Mouse (Mus musculus) right cerebral cortex, adult 18-20 months (tissue): ENCODE data around the gene Tnr.

Source experiments
- DNase-seq: peaks from one replicate; pipeline ENCODE4 v3.0.0; 2022; ENCODE audit warnings: mixed read lengths

Gene Tnr

DNA sequence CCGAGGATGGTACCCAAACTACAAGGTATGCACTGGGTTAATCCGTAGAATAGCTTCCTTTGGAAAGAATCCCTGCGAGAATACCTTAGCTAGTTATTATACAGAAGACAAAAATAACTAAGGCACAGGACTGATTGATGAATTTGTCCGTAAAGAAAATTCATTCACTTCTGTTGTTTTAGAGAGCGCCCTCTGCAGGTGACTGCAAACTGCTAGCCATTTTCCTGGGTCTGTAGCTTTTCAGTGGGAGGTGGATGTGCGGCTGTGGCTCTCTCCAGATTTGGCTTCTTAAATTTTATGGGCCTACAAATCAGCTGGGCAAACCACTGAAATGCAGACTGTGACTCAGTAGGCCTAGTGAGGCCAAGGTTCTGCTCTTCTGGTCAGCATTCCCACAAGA is 42.5 kb downstream of the Tnr start:
- no peak for DNase-seq

GRCm38 (mm10) chr1:159567171-159567570 is 43.6 kb downstream of the Tnr start:
- no peak for DNase-seq

GRCm38 (mm10) chr1:159570270-159570669 is 46.7 kb downstream of the Tnr start:
- no peak for DNase-seq

DNA sequence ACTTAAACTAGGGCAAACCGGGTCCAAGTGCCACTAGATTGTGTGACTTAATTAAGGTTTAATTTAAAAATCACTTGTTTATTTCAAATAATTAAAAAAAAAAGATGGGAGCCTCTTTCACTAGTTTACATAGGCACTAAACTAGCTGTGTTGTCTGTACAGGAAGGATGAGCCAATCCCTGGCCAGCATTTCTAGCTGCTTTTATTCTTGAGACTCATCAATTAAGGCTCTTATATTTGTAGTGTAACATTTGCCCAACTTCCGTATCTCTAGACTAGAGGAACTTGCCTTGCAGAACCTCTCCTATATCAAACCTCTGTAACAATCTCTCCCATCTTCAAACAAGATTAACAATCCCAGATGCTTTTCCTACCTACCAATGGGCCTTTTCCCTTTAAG is 47.3 kb downstream of the Tnr start:
- no peak for DNase-seq

DNA sequence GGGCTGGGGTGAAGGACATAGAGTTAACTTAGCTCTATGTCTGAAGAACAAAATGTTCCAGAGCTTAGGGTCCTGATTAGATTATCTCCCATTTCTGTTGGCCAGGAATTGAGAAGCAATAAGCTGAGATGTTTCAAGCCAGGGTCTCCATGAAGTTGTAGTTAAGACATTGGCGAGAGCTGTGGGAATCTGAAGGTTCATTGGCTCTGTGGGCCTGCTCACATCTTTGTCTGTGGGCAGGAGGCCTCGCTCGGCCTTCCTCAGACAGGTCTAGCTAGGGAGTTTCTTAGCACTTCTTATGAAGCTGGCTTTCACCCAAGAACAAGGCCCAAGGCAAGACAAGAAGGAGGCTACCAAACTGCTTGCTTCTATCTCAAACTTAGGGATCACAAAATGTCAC is 48.4 kb downstream of the Tnr start:
- DNase-seq = no peak

- DNase-seq = no peak
These were observed 49.5 kb downstream of the Tnr start for GRCm38 (mm10) chr1:159573116-159573515.

DNA sequence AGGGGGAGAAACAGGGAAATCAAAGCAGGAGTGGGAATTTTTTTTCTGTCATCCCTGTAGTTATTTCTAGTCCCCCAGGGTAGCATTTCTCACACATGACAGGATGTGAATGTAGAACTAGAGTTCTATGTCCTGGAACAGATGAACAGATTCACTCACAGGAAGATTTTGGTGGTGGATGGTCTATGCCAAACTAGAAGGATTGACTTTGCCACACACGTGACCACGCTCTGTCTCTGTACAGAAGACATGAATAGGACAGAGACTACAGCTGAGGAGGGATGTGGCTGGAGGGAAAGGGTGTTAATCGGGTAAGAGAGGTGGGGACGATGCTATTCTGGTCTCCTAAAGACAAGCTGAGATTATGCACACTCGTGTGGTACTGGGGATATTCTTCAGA is 51.1 kb downstream of the Tnr start:
- no peak for DNase-seq

DNA sequence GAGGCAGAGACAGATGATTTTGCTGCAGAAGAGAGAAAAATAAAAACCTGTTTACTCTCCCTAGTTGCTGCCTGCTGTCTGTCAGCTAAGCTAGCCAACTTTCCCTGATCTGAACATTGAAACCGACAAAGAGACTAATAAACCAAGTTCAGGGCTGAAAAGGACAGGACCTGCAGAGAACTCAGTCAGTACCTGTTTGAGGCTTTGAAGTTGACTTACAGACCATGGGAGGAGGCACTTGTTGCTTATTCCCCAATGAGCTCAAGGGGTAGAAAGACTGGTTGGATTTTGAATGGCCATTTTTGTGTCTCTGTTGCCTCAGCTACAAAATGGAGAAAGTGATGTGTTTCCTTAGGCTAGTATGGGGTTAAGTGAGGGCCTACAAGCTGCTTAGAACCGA is 52.7 kb downstream of the Tnr start:
- DNase-seq = no peak

DNA sequence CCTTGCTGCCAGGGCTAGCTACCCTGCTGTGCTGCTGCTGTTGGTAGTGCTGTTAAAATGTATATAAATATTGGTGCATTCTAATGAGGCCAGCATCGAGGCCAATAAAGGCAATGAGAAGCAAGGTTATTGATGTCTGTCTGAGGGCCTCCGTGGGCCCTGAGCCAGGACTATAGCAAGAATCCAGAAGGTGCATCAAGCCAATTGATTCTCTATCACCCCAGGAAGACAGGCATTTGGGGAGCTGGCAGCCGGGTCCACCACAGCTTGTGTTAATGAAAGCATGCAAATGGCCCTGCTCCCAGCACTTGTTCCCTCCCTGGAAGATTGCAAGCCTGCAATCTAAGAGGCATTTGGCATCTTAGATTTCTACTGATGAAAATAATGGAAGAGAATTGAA is 54.8 kb downstream of the Tnr start:
- no peak for DNase-seq

- DNase-seq = no peak
These were observed 56.9 kb downstream of the Tnr start for GRCm38 (mm10) chr1:159580335-159580921.

DNA sequence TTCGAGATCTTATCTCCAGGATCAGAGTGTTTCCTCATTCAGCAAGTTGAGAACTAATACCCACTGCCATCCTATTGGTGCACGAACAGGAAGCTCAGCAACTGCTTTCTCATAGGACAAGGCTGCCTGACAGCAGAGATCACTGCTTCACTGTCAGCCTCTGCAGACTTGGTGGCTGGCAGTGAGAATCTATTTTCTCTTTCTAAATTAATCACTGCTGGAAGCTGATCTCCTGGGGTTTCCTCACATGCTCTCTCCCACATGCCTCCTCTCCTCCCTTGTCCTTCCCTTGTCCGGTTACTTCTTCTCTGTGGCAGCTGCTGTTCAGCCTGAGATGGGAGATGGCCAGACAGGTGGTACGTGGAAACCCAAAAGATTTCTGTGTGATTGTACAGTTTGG is 60.3 kb downstream of the Tnr start:
- DNase-seq = no peak

- DNase-seq = peak; percentile 54
These were observed 65.2 kb downstream of the Tnr start for GRCm38 (mm10) chr1:159588741-159589140.

GRCm38 (mm10) chr1:159594099-159595058 is 70.8 kb downstream of the Tnr start:
- no peak for DNase-seq

DNA sequence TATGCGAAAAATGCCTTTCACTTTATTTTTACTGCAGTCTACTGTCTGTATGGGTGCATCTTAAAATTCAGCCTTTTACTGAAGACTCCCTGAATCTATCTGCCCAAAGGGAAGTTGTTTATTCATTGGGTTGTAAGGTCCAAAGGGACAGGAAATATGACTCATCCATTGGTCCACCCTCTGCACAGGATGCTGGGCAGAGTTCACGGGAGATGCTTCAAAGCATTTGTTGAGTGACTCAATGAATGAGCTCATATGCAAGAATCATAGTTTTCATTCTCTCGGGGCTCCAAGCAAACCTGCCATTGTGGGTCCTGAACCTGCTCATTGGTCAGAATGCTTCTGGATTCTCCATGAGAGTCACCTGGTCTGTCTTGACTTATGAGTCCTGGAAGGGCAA is 72.2 kb downstream of the Tnr start:
- DNase-seq = no peak

DNA sequence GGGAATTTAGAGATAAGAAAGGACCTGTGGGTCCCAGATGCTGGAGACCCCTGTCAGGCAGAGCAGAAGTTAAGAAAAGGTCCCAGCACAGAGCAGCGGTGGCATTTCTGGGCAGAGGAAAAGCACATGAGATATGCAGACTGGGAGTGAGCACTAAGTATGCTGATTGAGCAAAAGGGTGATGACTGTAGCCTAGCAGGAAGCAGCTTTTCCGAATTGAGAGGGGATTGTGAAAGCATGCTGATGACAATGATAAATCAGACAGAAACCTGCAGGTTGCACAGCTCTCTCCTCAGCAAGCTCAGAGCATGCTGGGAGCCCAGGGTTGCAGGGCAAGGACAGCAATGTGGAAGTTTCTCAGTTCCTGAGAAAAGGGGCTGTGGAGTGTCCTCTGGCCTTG is 73.1 kb downstream of the Tnr start:
- no peak for DNase-seq

- DNase-seq = no peak
These were observed 90.0 kb downstream of the Tnr start for GRCm38 (mm10) chr1:159613561-159613960.

GRCm38 (mm10) chr1:159614062-159614601 is 90.6 kb downstream of the Tnr start:
- DNase-seq = no peak

DNA sequence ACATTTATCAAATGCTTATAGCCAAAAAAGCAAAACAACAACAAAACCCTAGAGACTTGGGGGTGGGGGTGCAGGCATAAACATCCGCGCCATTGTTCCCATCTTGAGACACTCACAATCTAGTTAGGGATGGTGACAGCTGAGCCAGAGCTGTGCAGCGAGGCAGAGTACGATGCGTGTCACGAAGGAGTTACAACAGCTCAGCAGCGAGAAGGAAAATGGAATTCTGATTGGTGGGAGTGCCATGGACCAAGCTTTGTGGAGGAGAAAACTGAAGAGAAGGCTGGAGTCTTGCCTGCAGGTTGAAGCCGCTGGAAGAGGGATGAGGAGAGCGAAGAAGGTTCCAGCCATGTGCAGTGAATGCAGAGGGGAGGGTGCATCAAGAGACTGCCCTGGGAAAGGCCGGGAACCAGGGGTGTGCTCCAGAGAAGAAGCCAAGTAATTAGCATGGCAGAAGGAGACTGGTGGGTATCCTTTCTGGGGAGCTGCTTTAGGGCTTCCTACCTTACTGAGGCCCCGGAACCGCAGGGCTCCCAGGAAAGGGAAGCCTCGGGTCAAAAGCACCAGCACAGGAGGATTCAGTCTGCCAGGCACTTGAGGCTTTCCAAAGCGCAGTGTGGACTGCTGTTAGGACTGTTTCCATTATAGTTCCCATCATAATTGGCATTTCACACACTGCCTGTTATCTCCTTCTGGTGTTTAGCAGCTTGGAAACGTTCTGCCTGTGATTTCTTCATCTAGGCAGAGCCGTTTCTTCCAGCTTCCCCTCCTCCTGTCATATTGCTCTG is 91.3 kb downstream of the Tnr start:
- DNase-seq = peak; percentile 38

- DNase-seq = no peak
These were observed 92.1 kb downstream of the Tnr start for GRCm38 (mm10) chr1:159615686-159616085.

DNA sequence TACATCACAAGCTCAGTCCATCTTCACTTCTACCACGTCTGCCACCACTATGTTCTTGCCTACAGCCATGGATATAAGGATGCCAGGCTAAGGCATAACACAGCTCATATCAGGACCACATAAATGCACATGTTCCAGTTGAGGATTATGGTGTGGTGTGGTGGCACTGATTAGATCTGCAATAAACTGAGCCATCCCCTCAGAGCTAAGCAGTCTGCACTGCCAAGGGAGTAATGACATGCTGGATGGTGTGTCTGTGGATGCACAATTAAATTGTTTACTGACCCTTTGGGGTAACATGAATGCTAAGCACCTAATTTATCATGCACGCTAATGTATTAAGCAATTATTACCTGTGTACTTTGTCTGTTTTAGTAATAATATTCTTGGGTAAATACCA is 95.6 kb downstream of the Tnr start:
- no peak for DNase-seq

DNA sequence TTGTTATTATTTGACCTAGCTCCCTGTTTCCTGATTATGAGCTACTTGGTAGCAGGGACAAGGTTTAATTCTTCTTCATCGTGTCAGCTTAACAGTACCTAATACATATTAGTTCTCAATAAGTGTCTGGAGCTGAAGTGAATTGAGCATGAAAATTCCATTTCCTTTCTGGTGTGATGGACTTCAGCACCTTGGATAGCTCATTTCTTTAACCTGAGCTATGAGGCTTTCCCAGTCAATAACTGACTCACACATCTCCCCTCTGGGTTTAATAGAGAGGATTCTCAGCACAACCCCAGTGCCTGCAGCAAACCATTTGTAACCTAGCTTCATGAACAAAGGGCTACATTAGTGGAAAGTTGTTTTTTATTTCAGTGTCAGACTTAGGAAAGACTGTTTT is 97.8 kb downstream of the Tnr start:
- no peak for DNase-seq

GRCm38 (mm10) chr1:159629119-159629518 is 105.5 kb downstream of the Tnr start:
- DNase-seq = no peak

- no peak for DNase-seq
These were observed 106.4 kb downstream of the Tnr start for GRCm38 (mm10) chr1:159629822-159630589.
